Mouse (Mus musculus): ENCODE measurements around the gene Gm42791. TPM values are rescaled to one million over a fixed set of nuclear protein-coding genes. Genes with fewer than 3 reads are reported as not detected.
A peak's percentile ranks its signal among the peaks of the same experiment; 100 is the strongest.

Gene Gm42791
- polyA plus RNA-seq, 1 experiment from 2014 or later = 8.6 TPM

DNA sequence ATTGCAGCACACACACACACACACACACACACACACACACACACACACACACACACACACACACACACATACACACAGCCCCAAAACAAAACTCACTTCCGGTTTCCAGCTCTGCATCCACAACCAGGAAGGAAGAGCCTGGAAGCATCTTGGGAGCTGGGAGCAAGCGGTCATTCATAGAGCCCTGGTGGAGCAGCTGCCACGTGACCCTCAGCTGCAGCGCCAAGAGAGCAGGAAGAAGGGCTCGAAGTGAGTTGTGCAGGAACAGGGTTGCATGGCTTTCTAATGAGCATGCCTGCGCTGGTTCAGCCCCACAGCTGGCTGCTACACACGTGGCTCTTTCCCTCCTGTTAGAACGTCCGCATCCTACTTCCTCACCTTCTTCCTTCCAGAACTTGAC, 25.3 kb downstream of the Gm42791 start:
- no peak overlapping the region for H3K4me3 ChIP-seq
- H3K36me3 ChIP-seq (replicated peaks) = no peaks in the 10 kb centered on the region
- no peaks in the 10 kb centered on the region; the same call in 1 of the 2 replicates for H3K27me3 ChIP-seq (replicated peaks)
- H3K27ac ChIP-seq = no peak overlapping the region
- no peaks in the 10 kb centered on the region for H3K9me3 ChIP-seq
- H3K4me2 ChIP-seq = no peak overlapping the region
- H3K9ac ChIP-seq = no peak overlapping the region
- peaks cover 24% of the 10 kb centered on the region for H3K4me1 ChIP-seq
- 70% methylated on average over 9 of the region's 9 CpGs for WGBS
- no peak for ATAC-seq (replicated peaks)

DNA sequence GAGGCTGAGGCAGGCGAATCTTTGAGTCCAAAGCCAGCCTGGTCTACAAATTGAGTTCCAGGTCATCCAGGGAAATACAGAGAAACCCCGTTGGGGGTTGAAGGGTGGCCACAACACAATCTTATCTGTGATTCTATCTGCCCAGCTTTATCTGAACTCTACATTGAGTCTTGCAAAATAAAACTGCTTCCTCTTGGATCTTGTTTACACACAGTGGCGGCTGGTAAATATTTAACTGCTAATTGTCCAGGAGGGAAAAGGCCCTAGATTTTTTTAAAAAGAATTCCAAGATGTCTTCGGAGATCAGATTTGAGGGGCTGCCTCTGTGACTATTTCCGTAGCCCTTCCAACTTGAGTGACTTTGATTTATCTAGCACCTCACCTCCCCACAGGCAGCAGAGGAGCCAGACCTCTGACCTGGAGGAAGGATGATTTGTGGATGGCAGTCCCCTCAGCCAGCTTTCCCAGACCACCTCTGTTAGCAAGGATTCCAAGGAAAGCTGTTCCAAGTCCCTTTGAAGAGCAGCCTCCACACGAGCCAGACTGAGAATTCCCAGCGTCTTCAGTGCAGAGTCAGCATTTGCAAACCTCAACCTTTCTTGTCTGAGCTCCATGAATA, 25.9 kb downstream of the Gm42791 start:
- WGBS = 80% methylated on average over 7 of the region's 7 CpGs

DNA sequence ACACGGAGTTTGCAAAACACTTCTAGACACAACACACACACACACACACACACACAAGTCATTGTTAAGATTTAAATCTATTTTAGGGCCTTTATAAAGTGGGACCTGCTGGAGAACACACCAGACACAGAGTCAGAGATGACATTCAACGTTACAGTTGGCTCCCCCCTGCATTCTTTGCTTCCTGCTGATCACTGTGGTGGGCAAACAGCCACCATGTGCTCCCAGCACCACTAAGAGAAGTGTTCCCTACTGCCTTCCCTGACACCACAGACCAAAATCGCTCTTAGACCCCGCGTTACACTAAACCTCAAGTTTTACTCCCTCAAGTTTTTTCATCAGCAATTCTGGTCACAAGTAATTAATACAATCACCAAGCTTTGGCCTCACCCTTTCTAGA, 26.8 kb downstream of the Gm42791 start:
- Histone ChIP-seq H3K4me3 (no peak overlapping the region), H3K4me1 (peaks cover 22% of the 10 kb centered on the region), H3K27ac (no peak overlapping the region), H3K27me3 (replicated peaks) (no peaks in the 10 kb centered on the region; the same call in 1 of the 2 replicates), H3K9ac (no peak overlapping the region), H3K4me2 (no peak overlapping the region), H3K36me3 (replicated peaks) (no peaks in the 10 kb centered on the region), H3K9me3 (no peaks in the 10 kb centered on the region)
- no peak for ATAC-seq (replicated peaks)
- 75% methylated on average over 5 of the region's 5 CpGs for WGBS

More for the DNA sequence above, 25.9 kb downstream of the Gm42791 start:
- Histone ChIP-seq H3K4me3 (no peak overlapping the region), H3K36me3 (replicated peaks) (no peaks in the 10 kb centered on the region), H3K27me3 (replicated peaks) (no peaks in the 10 kb centered on the region; the same call in 1 of the 2 replicates), H3K4me2 (no peak overlapping the region), H3K27ac (no peak overlapping the region), H3K4me1 (peaks cover 24% of the 10 kb centered on the region), H3K9me3 (no peaks in the 10 kb centered on the region), H3K9ac (no peak overlapping the region)
- no peak for ATAC-seq (replicated peaks)

GRCm38 (mm10) chr5:148966395-148966794, 28.6 kb downstream of the Gm42791 start:
- ATAC-seq (replicated peaks) = no peak
- Histone ChIP-seq H3K4me3 (no peak overlapping the region), H3K9me3 (no peaks in the 10 kb centered on the region), H3K27me3 (replicated peaks) (no peaks in the 10 kb centered on the region; the same call in 1 of the 2 replicates), H3K36me3 (replicated peaks) (no peaks in the 10 kb centered on the region), H3K4me2 (no peak overlapping the region), H3K4me1 (peaks cover 18% of the 10 kb centered on the region), H3K27ac (peak overlapping the region; percentile 59), H3K9ac (no peak overlapping the region)
- 56% methylated on average over 6 of the region's 6 CpGs for WGBS

DNA sequence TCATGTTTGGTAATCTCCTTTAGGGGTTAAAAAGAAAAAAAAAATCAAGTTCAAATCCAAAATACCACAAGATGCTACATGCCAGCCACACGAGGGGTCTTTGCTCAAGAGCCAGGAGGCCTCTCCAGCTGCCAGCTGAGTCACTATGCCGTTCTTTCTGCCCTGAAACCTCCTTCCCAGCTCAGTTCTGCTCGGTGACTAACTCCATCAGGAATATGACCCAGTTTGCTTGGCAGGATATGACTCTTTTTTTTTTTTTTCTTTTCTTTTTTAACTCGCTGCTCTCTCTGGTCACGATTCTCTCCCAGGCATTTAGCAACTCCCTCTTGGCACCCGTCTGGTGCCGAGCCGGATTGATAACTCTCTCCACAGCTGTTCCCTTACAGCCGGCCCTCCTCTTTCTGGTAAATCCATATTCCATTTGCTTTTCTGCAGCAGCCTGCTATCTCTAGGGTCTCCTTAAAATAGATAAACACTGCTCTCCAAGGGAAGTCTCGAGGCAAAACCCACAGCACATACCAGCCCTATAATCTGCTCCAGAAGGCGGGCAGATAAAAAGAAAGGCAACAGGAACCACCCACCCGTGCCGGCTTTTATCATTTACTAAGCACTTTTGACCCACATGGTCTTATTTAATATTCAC, 29.1 kb downstream of the Gm42791 start:
- no peaks in the 10 kb centered on the region for H3K27me3 ChIP-seq (replicated peaks)
- 15% methylated on average over 13 of the region's 13 CpGs for WGBS
- H3K4me2 ChIP-seq = 0 out of 2 replicates have a peak overlapping the region, but pooled peaks have one; percentile 4

GRCm38 (mm10) chr5:148965089-148965591, 29.8 kb downstream of the Gm42791 start:
- H3K4me1 ChIP-seq = peaks cover 19% of the 10 kb centered on the region
- no peak overlapping the region for H3K9ac ChIP-seq
- no peak overlapping the region for H3K4me3 ChIP-seq
- H3K27me3 ChIP-seq (replicated peaks) = no peaks in the 10 kb centered on the region
- no peaks in the 10 kb centered on the region for H3K9me3 ChIP-seq
- no peaks in the 10 kb centered on the region for H3K36me3 ChIP-seq (replicated peaks)
- 82% methylated on average over 15 of the region's 15 CpGs for WGBS
- H3K27ac ChIP-seq = peak overlapping the region; percentile 59; the same call in 1 of the 2 replicates
- ATAC-seq (replicated peaks) = no peak
- no peak overlapping the region for H3K4me2 ChIP-seq

More for the DNA sequence above, 29.1 kb downstream of the Gm42791 start:
- ATAC-seq (replicated peaks) = peak; percentile 47; the same call in 1 of the 2 replicates
- peaks cover 18% of the 10 kb centered on the region for H3K4me1 ChIP-seq
- no peaks in the 10 kb centered on the region for H3K9me3 ChIP-seq
- no peaks in the 10 kb centered on the region for H3K36me3 ChIP-seq (replicated peaks)
- H3K9ac ChIP-seq = no peak overlapping the region
- H3K4me3 ChIP-seq = no peak overlapping the region
- peak overlapping the region; percentile 59 for H3K27ac ChIP-seq

- no peaks in the 10 kb centered on the region for H3K9me3 ChIP-seq
- no peak overlapping the region for H3K27ac ChIP-seq
- no peak overlapping the region for H3K4me3 ChIP-seq
- H3K4me2 ChIP-seq = no peak overlapping the region
- H3K27me3 ChIP-seq (replicated peaks) = no peaks in the 10 kb centered on the region
- no peaks in the 10 kb centered on the region for H3K36me3 ChIP-seq (replicated peaks)
- WGBS = 77% methylated on average over 1 of the region's 1 CpGs
- peaks cover 28% of the 10 kb centered on the region for H3K4me1 ChIP-seq
- H3K9ac ChIP-seq = no peak overlapping the region
- no peak for ATAC-seq (replicated peaks)
Measured at GRCm38 (mm10) chr5:148964251-148964650, 30.7 kb downstream of the Gm42791 start.

GRCm38 (mm10) chr5:148960211-148960610, 34.7 kb downstream of the Gm42791 start:
- no peak overlapping the region for H3K9ac ChIP-seq
- no peak overlapping the region for H3K4me3 ChIP-seq
- peak overlapping the region; percentile 85 for H3K4me2 ChIP-seq
- ATAC-seq (replicated peaks) = 0 out of 2 replicates have a peak, but pooled peaks have one; percentile 24
- H3K36me3 ChIP-seq (replicated peaks) = no peaks in the 10 kb centered on the region
- H3K27ac ChIP-seq = no peak overlapping the region
- 54% methylated on average over 10 of the region's 10 CpGs for WGBS
- H3K4me1 ChIP-seq = peaks cover 16% of the 10 kb centered on the region
- H3K27me3 ChIP-seq (replicated peaks) = no peaks in the 10 kb centered on the region
- H3K9me3 ChIP-seq = no peaks in the 10 kb centered on the region

DNA sequence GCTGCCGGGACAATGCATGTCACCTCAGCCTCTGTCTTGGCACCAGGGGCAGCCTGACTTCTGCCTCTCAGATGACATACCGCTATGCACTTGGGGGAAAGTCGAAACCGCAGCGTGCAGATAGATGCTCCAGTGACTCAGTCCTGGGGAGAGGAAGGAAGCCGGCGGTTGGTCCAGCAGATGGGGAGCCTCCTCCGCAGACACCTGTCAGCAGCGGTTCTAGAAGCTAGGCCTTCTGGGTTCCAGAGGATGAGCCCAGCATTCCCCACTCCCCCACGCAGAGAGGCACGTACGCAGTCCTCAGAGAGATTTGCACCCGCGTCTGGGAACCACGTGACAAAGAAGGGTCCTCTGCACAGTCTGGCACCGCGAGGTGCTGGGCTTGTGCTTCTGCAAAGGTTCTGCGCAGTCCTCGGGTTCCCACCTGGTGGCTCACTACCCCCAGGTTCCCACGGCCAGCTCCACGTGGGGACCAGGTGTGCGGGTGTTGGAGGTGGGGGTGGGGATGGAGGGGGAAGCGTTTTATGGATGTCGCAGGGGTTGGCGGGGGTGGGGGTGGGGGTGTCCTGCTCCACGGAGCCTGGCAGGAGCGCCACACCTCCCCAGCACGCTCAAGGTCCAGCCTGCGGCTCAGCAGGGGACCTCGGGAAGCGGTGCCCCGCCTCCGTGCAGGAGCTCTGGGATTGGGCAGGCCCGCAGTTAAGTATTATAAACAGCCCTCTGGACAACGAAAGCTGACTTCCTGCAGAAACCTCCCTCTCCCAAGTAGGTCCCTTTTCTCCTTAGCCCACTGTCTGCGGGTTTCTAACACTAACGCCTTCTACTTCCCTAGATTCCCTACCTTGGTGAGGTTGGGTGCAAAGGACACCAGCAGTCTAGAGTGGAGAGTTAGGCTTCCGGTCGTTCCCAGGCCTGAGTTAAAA, 35.6 kb downstream of the Gm42791 start:
- Histone ChIP-seq H3K9me3 (no peaks in the 10 kb centered on the region), H3K9ac (peak overlapping the region; percentile 26), H3K27ac (no peak overlapping the region), H3K4me1 (peaks cover 15% of the 10 kb centered on the region), H3K27me3 (replicated peaks) (no peaks in the 10 kb centered on the region), H3K4me3 (peak overlapping the region; percentile 41), H3K4me2 (peak overlapping the region; percentile 85), H3K36me3 (replicated peaks) (no peaks in the 10 kb centered on the region)
- whole genome bisulfite sequencing = 3% methylated on average over 39 of the region's 39 CpGs
- peak; percentile 75 for ATAC-seq (replicated peaks)

GRCm38 (mm10) chr5:148958355-148958754, 36.6 kb downstream of the Gm42791 start:
- H3K27ac ChIP-seq = no peak overlapping the region
- H3K9ac ChIP-seq = no peak overlapping the region
- H3K9me3 ChIP-seq = no peaks in the 10 kb centered on the region
- no peaks in the 10 kb centered on the region for H3K27me3 ChIP-seq (replicated peaks)
- H3K36me3 ChIP-seq (replicated peaks) = no peaks in the 10 kb centered on the region
- 37% methylated on average over 9 of the region's 9 CpGs for WGBS
- H3K4me1 ChIP-seq = peaks cover 15% of the 10 kb centered on the region
- H3K4me3 ChIP-seq = no peak overlapping the region
- no peak for ATAC-seq (replicated peaks)
- H3K4me2 ChIP-seq = no peak overlapping the region

DNA sequence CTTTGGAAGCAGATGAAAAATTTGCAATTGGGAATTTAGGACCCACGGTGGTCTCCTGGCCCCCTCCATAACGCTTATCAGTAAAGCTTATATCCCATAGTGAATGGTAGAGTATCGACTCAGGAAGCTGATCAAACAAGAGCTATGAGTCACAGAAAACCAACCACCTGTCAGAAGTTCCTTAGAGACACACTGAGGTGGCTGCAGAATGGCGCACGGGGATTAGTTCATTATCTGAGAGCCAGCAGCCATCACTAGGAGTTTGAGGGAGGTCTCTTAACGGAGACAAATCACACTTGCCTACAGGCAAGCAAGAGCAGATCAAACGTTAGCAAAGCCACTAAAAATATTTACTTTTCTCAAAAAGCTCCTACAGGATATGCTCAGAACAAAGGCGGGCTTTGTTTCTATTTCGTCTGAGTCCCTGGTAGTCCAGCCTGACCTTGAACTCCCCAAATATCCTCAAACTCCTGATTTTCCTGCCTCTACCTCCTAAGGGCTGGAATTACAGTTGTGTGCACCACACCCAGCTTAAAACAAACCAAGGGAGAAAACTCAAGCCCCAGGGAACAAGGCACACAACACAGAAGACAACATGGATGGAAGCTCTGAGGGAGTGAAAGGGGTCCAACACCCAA, 37.9 kb downstream of the Gm42791 start:
- no peak overlapping the region for H3K9ac ChIP-seq
- WGBS = 57% methylated on average over 9 of the region's 9 CpGs
- ATAC-seq (replicated peaks) = no peak

More for the DNA sequence above, 37.9 kb downstream of the Gm42791 start:
- Histone ChIP-seq H3K4me1 (peaks cover 15% of the 10 kb centered on the region), H3K4me2 (no peak overlapping the region), H3K4me3 (no peak overlapping the region), H3K27ac (no peak overlapping the region), H3K27me3 (replicated peaks) (no peaks in the 10 kb centered on the region), H3K36me3 (replicated peaks) (no peaks in the 10 kb centered on the region), H3K9me3 (no peaks in the 10 kb centered on the region)

Measured in midbrain, embryonic 15.5 days (tissue).